Mouse (Mus musculus): Measurements from ENCODE around the gene Cyb5d2.

- TF ChIP-seq CTCF (conservative IDR thresholded peaks at IDR 0.05; ENCODE audit: low read length): no peak
- TF ChIP-seq NANOG (IDR thresholded peaks at IDR 0.05; ENCODE audit: borderline replicate concordance, low read length): no peak
These were observed 5.2 kb upstream of the Cyb5d2 start for GRCm38 (mm10) chr11:72801182-72801581.

All from E14TG2a.4 (cell line).